Mouse (Mus musculus): ENCODE results near the gene Klrg1. TPM values are rescaled to one million over a fixed set of nuclear protein-coding genes. Genes with fewer than 3 reads are reported as not detected.

The Klrg1 gene
- not detected for polyA plus RNA-seq (2012; fragmentation: generic; extraction: Trizol)

DNA sequence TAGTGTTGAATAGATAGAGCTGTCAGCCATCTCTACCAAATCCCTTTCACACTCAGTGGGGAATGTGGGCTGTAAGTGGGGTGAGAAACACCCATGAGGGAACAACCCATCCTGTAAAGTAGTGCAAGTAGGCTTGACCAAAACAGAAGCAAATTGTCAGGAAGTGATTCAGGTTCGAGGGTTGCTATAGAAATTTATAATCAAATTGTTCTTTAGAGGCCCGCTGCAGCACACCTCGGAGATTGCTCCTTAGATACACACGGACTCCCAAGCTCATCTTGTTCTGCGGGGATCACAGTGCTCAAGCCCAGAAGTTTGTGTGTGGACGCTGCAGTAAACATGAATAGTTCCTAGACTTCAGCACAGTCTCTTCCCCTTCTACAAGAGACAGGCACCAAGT lies at the start of gene Klrg1:
TSS of gene Klrg1 (minus strand) at position 101 of the 400 bp plus-strand sequence.
- no peak within 1 kb of the TSS for H3K4me3 ChIP-seq
- H3ac ChIP-seq (ENCODE audit: control insufficient read depth, insufficient read length), result no peak within 1 kb of the TSS
- H3K36me3 ChIP-seq (ENCODE audit: control insufficient read depth, insufficient read depth), result no peaks in the 10 kb centered on the region
- H3K27me3 ChIP-seq (ENCODE audit: control insufficient read depth, insufficient read depth, insufficient read length), result no peaks in the 10 kb centered on the region
- no peaks in the 10 kb centered on the region for H3K79me2 ChIP-seq (ENCODE audit: control insufficient read depth, insufficient read depth)
- no peak within 1 kb of the TSS for H3K4me2 ChIP-seq (ENCODE audit: low read depth)
- no peak for TF ChIP-seq E2F4 (IDR thresholded peaks at IDR 0.05; ENCODE audit: insufficient read depth)

DNA sequence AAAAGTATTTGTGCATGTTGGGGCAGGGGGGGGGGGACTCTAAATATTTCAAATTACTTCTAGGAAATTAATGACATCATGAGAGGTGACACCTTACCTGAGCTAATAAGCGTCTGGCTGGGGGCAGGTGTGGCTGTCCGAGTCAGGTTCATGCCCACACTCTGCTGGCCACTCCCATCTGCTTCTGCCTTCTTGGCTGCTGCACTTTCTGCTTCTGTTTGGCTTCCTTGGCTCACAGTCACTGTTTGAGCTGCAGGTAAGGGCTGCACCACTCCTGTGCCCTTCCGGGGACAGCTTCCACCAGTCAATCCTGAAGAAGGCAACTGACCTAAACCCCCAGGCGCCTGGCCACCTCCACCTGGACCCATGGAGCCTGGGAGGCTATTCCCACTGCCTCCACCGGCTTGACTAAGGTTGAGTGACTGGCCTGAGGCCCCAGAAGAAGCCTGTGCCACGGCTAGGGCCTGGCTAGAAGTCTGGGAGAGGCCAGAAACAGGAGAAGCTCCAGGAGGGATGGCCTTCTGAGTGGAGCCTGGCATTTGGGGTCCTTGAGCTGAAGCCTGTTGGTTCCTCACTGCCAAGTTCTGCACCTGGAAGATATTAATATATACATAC lies 42.8 kb upstream of the Klrg1 start:
- Histone ChIP-seq H3ac (ENCODE audit: control insufficient read depth, insufficient read length) (no peak overlapping the region), H3K27me3 (ENCODE audit: control insufficient read depth, insufficient read depth, insufficient read length) (no peaks in the 10 kb centered on the region), H3K4me2 (ENCODE audit: low read depth) (no peak overlapping the region), H3K79me2 (ENCODE audit: control insufficient read depth, insufficient read depth) (no peaks in the 10 kb centered on the region), H3K36me3 (ENCODE audit: control insufficient read depth, insufficient read depth) (peaks cover 6% of the 10 kb centered on the region), H3K4me3 (no peak overlapping the region)
- TF ChIP-seq POLR2A (IDR thresholded peaks at IDR 0.05; ENCODE audit: insufficient read length, low read depth), result no peak
- TF ChIP-seq E2F4 (IDR thresholded peaks at IDR 0.05; ENCODE audit: insufficient read depth), result no peak
- no peak for TF ChIP-seq POLR2AphosphoS2 (IDR thresholded peaks at IDR 0.05; ENCODE audit: insufficient read length, low read depth)
- TF ChIP-seq MYOG (IDR thresholded peaks at IDR 0.05; ENCODE audit: control insufficient read depth in 1 of 3, insufficient read depth in 1 of 3, insufficient read length in 2 of 3, low read depth in 2 of 3), result no peak

GRCm38 (mm10) chr6:122318726-122319125 lies 36.0 kb upstream of the Klrg1 start:
- Histone ChIP-seq H3K36me3 (ENCODE audit: control insufficient read depth, insufficient read depth) (peaks cover 29% of the 10 kb centered on the region), H3K79me2 (ENCODE audit: control insufficient read depth, insufficient read depth) (no peaks in the 10 kb centered on the region), H3K4me2 (ENCODE audit: low read depth) (no peak overlapping the region), H3K27me3 (ENCODE audit: control insufficient read depth, insufficient read depth, insufficient read length) (no peaks in the 10 kb centered on the region), H3ac (ENCODE audit: control insufficient read depth, insufficient read length) (no peak overlapping the region), H3K4me3 (no peak overlapping the region)
- no peak for TF ChIP-seq TCF3 (IDR thresholded peaks at IDR 0.05; ENCODE audit: insufficient read length, low read depth)
- TF ChIP-seq POLR2A (IDR thresholded peaks at IDR 0.05; ENCODE audit: insufficient read length, low read depth), result no peak
- TF ChIP-seq REST (IDR thresholded peaks at IDR 0.05; ENCODE audit: insufficient read depth, insufficient read length), result no peak
- TF ChIP-seq MAX (IDR thresholded peaks at IDR 0.05; ENCODE audit: low read depth), result no peak
- no peak for TF ChIP-seq MYOG (IDR thresholded peaks at IDR 0.05; ENCODE audit: control insufficient read depth in 1 of 3, insufficient read depth in 1 of 3, insufficient read length in 2 of 3, low read depth in 2 of 3)
- no peak for TF ChIP-seq TCF12 (IDR thresholded peaks at IDR 0.05; ENCODE audit: insufficient read depth, poor library complexity, severe bottlenecking)
- no peak for TF ChIP-seq POLR2AphosphoS2 (IDR thresholded peaks at IDR 0.05; ENCODE audit: insufficient read length, low read depth)
- no peak for TF ChIP-seq E2F4 (IDR thresholded peaks at IDR 0.05; ENCODE audit: insufficient read depth)
- no peak for TF ChIP-seq MYOD1 (IDR thresholded peaks at IDR 0.05; ENCODE audit: control insufficient read depth in 1 of 3, insufficient read length in 2 of 3, low read depth in 2 of 3)
- no peak for TF ChIP-seq USF1 (IDR thresholded peaks at IDR 0.05; ENCODE audit: low read depth)
- no peak for TF ChIP-seq SRF (IDR thresholded peaks at IDR 0.05; ENCODE audit: control insufficient read depth, insufficient read length, low read depth)
- TF ChIP-seq CEBPB (IDR thresholded peaks at IDR 0.05; ENCODE audit: insufficient read depth, poor library complexity, severe bottlenecking), result no peak

- peak overlapping the region; percentile 85 for H3K4me3 ChIP-seq
- H3K4me2 ChIP-seq (ENCODE audit: low read depth), result peak overlapping the region; percentile 95
- peaks cover 29% of the 10 kb centered on the region for H3K36me3 ChIP-seq (ENCODE audit: control insufficient read depth, insufficient read depth)
- no peak overlapping the region for H3ac ChIP-seq (ENCODE audit: control insufficient read depth, insufficient read length)
- TF ChIP-seq MYOD1 (IDR thresholded peaks at IDR 0.05; ENCODE audit: control insufficient read depth in 1 of 3, insufficient read length in 2 of 3, low read depth in 2 of 3) (no peak), USF1 (IDR thresholded peaks at IDR 0.05; ENCODE audit: low read depth) (no peak), SRF (IDR thresholded peaks at IDR 0.05; ENCODE audit: control insufficient read depth, insufficient read length, low read depth) (no peak)
- H3K27me3 ChIP-seq (ENCODE audit: control insufficient read depth, insufficient read depth, insufficient read length), result no peaks in the 10 kb centered on the region
- peaks cover 34% of the 10 kb centered on the region for H3K79me2 ChIP-seq (ENCODE audit: control insufficient read depth, insufficient read depth)
These were observed 27.6 kb upstream of the Klrg1 start for GRCm38 (mm10) chr6:122310187-122310820.

- TF ChIP-seq SRF (IDR thresholded peaks at IDR 0.05; ENCODE audit: control insufficient read depth, insufficient read length, low read depth) (no peak), USF1 (IDR thresholded peaks at IDR 0.05; ENCODE audit: low read depth) (no peak), MAX (IDR thresholded peaks at IDR 0.05; ENCODE audit: low read depth) (no peak), CEBPB (IDR thresholded peaks at IDR 0.05; ENCODE audit: insufficient read depth, poor library complexity, severe bottlenecking) (no peak), REST (IDR thresholded peaks at IDR 0.05; ENCODE audit: insufficient read depth, insufficient read length) (no peak), MYOD1 (IDR thresholded peaks at IDR 0.05; ENCODE audit: control insufficient read depth in 1 of 3, insufficient read length in 2 of 3, low read depth in 2 of 3) (no peak), TCF3 (IDR thresholded peaks at IDR 0.05; ENCODE audit: insufficient read length, low read depth) (no peak), POLR2AphosphoS2 (IDR thresholded peaks at IDR 0.05; ENCODE audit: insufficient read length, low read depth) (no peak), E2F4 (IDR thresholded peaks at IDR 0.05; ENCODE audit: insufficient read depth) (no peak)
- Histone ChIP-seq H3K36me3 (ENCODE audit: control insufficient read depth, insufficient read depth) (peaks cover 28% of the 10 kb centered on the region), H3K4me3 (peak overlapping the region; percentile 85), H3K79me2 (ENCODE audit: control insufficient read depth, insufficient read depth) (peaks cover 34% of the 10 kb centered on the region), H3K4me2 (ENCODE audit: low read depth) (peak overlapping the region; percentile 95), H3ac (ENCODE audit: control insufficient read depth, insufficient read length) (peak overlapping the region; percentile 90), H3K27me3 (ENCODE audit: control insufficient read depth, insufficient read depth, insufficient read length) (no peaks in the 10 kb centered on the region)
These were observed 26.8 kb upstream of the Klrg1 start for GRCm38 (mm10) chr6:122309446-122309960.
